Mouse (Mus musculus): Measurements from ENCODE around the gene Scarb2.

- no peak for TF ChIP-seq POLR2A (IDR thresholded peaks at IDR 0.05; ENCODE audit: insufficient read depth, low read depth, low read length)
- no peak for TF ChIP-seq CTCF (IDR thresholded peaks at IDR 0.05)
- no peak for TF ChIP-seq EP300 (IDR thresholded peaks at IDR 0.05; ENCODE audit: insufficient read depth, low read depth, low read length)
These were observed 72.6 kb downstream of the Scarb2 start for GRCm38 (mm10) chr5:92434070-92434469.
